12 mouse cellular contexts compared by ENCODE assay signal in genomic region chr10:41749306-41749705, GRCm38 (mm10). TPM values are rescaled to one million over a fixed set of nuclear protein-coding genes. Genes with fewer than 3 reads are reported as not detected.
"Had no signal": no experiment of that assay in that cellular context is flagged by ENCODE, and none has a peak within 500 bp of the region (broad histone marks: within the 10 kb centered on the region; RNA-seq: fewer than 3 reads in every experiment).

No protein-coding gene starts in this region.

- DNase-seq: kidney, adult 18-20 months; kidney, adult 9 months; kidney, postnatal 14 days; kidney, postnatal 4 days; liver, embryonic 13.5 days; lung, adult 2 months; lung, postnatal 14 days; lung, postnatal 4 days; right cerebral cortex, adult 18-20 months; right cerebral cortex, postnatal 25 days; thymus, postnatal 25 days had no signal

RNA-seq across cellular contexts. Expression of gene Ccdc162, which starts 32.9 kb away (rescaled TPM):
- total RNA-seq: megakaryocyte-erythroid progenitor cell, adult 5-6 weeks had no signal
